Mouse (Mus musculus) cerebellum, adult 2 months (tissue): ENCODE results near the gene Sh2d3c.

Experiments
- CTCF ChIP-seq: fragments of 200-500 bp; IDR thresholded peaks from 2 replicates; pipeline ENCODE4 v1.5.1; 2011; ENCODE audit warnings: low read depth, mild to moderate bottlenecking, control low read depth, low read length, moderate library complexity, borderline replicate concordance; ENCODE audit not compliant: insufficient read depth
- POLR2A ChIP-seq: fragments of 200-500 bp; IDR thresholded peaks from 2 replicates; pipeline ENCODE4 v1.6.1; 2011; ENCODE audit warnings: low read length, control low read depth, borderline replicate concordance; ENCODE audit not compliant: insufficient read depth

GRCm38 (mm10) chr2:32731911-32732310 is 11.1 kb downstream of the Sh2d3c start:
- no peak for TF ChIP-seq POLR2A
- TF ChIP-seq CTCF: no peak
